8 mouse cellular contexts compared by ENCODE assay signal in genomic region chr8:46547245-46547644, GRCm38 (mm10). TPM values are rescaled to one million over a fixed set of nuclear protein-coding genes. Genes with fewer than 3 reads are reported as not detected.
DNase-seq lines count a peak whose midpoint lies in the region; ATAC-seq lines count a peak whose summit lies in the region.

No protein-coding gene starts in this region.

- 58% methylated on average over 4 of the region's 4 CpGs for WGBS in midbrain, embryonic 14.5 days
- 49% methylated on average over 4 of the region's 4 CpGs for WGBS in midbrain, embryonic 15.5 days

- no peak overlapping the region for H3K4me3 ChIP-seq in midbrain, embryonic 14.5 days (replicated peaks; ENCODE audit: low read depth, low read length)
- no peak overlapping the region for H3K4me3 ChIP-seq in midbrain, embryonic 15.5 days

- no peak overlapping the region for H3K27ac ChIP-seq in midbrain, embryonic 14.5 days (replicated peaks; ENCODE audit: low read depth, low read length)
- H3K27ac ChIP-seq in midbrain, embryonic 15.5 days = no peak overlapping the region

- H3K36me3 ChIP-seq in midbrain, embryonic 14.5 days (ENCODE audit: control insufficient read depth, insufficient read depth, low read length) = no peaks in the 10 kb centered on the region
- no peaks in the 10 kb centered on the region for H3K36me3 ChIP-seq in midbrain, embryonic 15.5 days (replicated peaks)

- no peak for ATAC-seq in midbrain, embryonic 14.5 days (ENCODE audit: low FRiP score, low TSS enrichment)
- ATAC-seq in midbrain, embryonic 15.5 days (replicated peaks) = no peak

- no peaks in the 10 kb centered on the region for H3K9me3 ChIP-seq in midbrain, embryonic 14.5 days (ENCODE audit: control insufficient read depth, low read length)
- no peaks in the 10 kb centered on the region for H3K9me3 ChIP-seq in midbrain, embryonic 15.5 days

- H3K4me1 ChIP-seq in midbrain, embryonic 14.5 days (ENCODE audit: control insufficient read depth, insufficient read depth, low read length) = peaks cover 6% of the 10 kb centered on the region
- H3K4me1 ChIP-seq in midbrain, embryonic 15.5 days = peaks cover 5% of the 10 kb centered on the region

- no peaks in the 10 kb centered on the region for H3K27me3 ChIP-seq in midbrain, embryonic 14.5 days (ENCODE audit: control insufficient read depth, insufficient read depth, low read length)
- H3K27me3 ChIP-seq in midbrain, embryonic 15.5 days (replicated peaks) = no peaks in the 10 kb centered on the region

- no peak overlapping the region for H3K9ac ChIP-seq in midbrain, embryonic 14.5 days (replicated peaks; ENCODE audit: low read length)
- H3K9ac ChIP-seq in midbrain, embryonic 15.5 days = no peak overlapping the region

- no peak overlapping the region for H3K4me2 ChIP-seq in midbrain, embryonic 14.5 days (ENCODE audit: low read length)
- no peak overlapping the region for H3K4me2 ChIP-seq in midbrain, embryonic 15.5 days

- peak; percentile 53 to 88 for DNase-seq in adrenal gland, adult (ENCODE audit: inconsistent age in 2 of 2, low spot score in 1 of 2)
- DNase-seq in adrenal gland, adult 8-10 months = no peak
- DNase-seq in midbrain, embryonic 14.5 days = peak; percentile 83
- DNase-seq in embryo, embryonic 9.5 days (ENCODE audit: extremely low spot score) = peak; percentile 72
- peak; percentile 82 for DNase-seq in kidney, adult 9 months
- DNase-seq in lung, postnatal 36 days = peak; percentile 76
- no peak for DNase-seq in testis, postnatal 14 days (ENCODE audit: low spot score)

RNA-seq across cellular contexts. Expression of gene Cenpu, which starts 4.6 kb away (rescaled TPM):
- total RNA-seq in adrenal gland, adult 8-10 months (2022) = 1 to 10 TPM in 2 of 4 experiments, under 1 TPM in 2; 0.78 to 1.6 (median 1.3) TPM
- polyA plus RNA-seq in midbrain, embryonic 14.5 days (2014; fragmentation: Nextera tagmentation; extraction: Ambion mirVana) = 6.8 and 8.6 TPM in 2 replicates
- 5.5 and 6.1 TPM in 2 replicates for polyA plus RNA-seq in midbrain, embryonic 15.5 days (2015; fragmentation: Nextera tagmentation; extraction: Ambion mirVana)

Comparison
In these comparisons a context has a peak if more than half of its experiments do, and no peak if none do; other contexts are left out.
1. DNase-seq: peak in adrenal gland, adult (2 of 2), midbrain, embryonic 14.5 days (single experiment), embryo, embryonic 9.5 days (single experiment), kidney, adult 9 months (single experiment) and lung, postnatal 36 days (single experiment); none in adrenal gland, adult 8-10 months (single experiment) and testis, postnatal 14 days (single experiment).